Mouse (Mus musculus) myocyte (in vitro differentiated cells): Measurements from ENCODE around the gene Tas2r124.

Experiments used
- CEBPB ChIP-seq: IDR thresholded peaks from 2 replicates; pipeline ENCODE4 v1.6.1; 2011; ENCODE audit warnings: mild to moderate bottlenecking, moderate library complexity; ENCODE audit not compliant: poor library complexity, insufficient read depth, severe bottlenecking
- E2F4 ChIP-seq: IDR thresholded peaks from one replicate; pipeline ENCODE4 v1.6.1; 2011; ENCODE audit warnings: mild to moderate bottlenecking, control low read depth, moderate library complexity; ENCODE audit not compliant: insufficient read depth
- MAX ChIP-seq: IDR thresholded peaks from one replicate; pipeline ENCODE4 v1.6.1; 2011; ENCODE audit warnings: low read depth, mild to moderate bottlenecking, control low read depth
- MYOD1 ChIP-seq, 3 experiments: IDR thresholded peaks; one replicate each; pipeline ENCODE4 v1.6.1; 2011; ENCODE audit warnings: control low read depth in 2 of 3, low read depth in 2 of 3, mild to moderate bottlenecking in 2 of 3, moderate library complexity in 1 of 3; ENCODE audit not compliant: insufficient read length in 2 of 3, control insufficient read depth in 1 of 3
- POLR2A ChIP-seq: IDR thresholded peaks from one replicate; pipeline ENCODE4 v1.6.1; 2011; ENCODE audit warnings: low read depth, mild to moderate bottlenecking, control low read depth, moderate library complexity; ENCODE audit not compliant: insufficient read length
- POLR2AphosphoS2 ChIP-seq: IDR thresholded peaks from one replicate; pipeline ENCODE4 v1.6.1; 2011; ENCODE audit warnings: low read depth, control low read depth; ENCODE audit not compliant: insufficient read length
- USF1 ChIP-seq: IDR thresholded peaks from one replicate; pipeline ENCODE4 v1.6.1; 2011; ENCODE audit warnings: low read depth, mild to moderate bottlenecking, control low read depth, moderate library complexity

DNA sequence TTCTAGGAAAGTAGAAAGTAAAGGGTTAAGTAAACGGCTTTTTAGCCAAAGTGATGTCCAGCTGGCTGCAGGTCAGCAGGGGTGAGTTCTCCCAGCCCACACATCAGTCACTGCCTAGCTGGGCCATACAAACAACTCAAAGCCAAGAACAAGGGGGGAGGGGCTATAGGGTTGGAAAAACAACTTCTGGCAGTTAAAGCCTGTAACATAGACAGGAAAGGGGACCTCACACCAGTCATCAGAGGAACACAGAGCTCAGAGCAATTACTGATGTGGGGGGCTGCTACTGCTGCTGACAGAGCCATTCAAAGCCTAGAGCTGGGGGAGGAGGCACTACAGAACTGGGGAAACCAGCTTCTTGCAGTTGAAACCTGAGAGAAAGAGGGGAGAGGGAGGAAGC is 40.9 kb downstream of the Tas2r124 start:
- TF ChIP-seq MAX, result no peak
- no peak for TF ChIP-seq POLR2A
- no peak for TF ChIP-seq E2F4
- TF ChIP-seq CEBPB, result no peak
- no peak for TF ChIP-seq POLR2AphosphoS2
- no peak for TF ChIP-seq USF1
- no peak for TF ChIP-seq MYOD1 (IDR thresholded peaks at IDR 0.05; ENCODE audit: control insufficient read depth in 1 of 3, insufficient read length in 2 of 3, low read depth in 2 of 3)
